Mouse (Mus musculus) lung, postnatal 0 days (tissue): Measurements from ENCODE around the gene Bmp6. TPM values are rescaled to one million over a fixed set of nuclear protein-coding genes. Genes with fewer than 3 reads are reported as not detected.

Source experiments
- ATAC-seq: fragments of 200-750 bp; cut with Nextera tagmentation; 2 replicates; pipeline ENCODE4 v1.8.0; 2017; ENCODE audit warnings: moderate library complexity
- DNase-seq: peaks from one replicate; pipeline ENCODE4 v3.0.0-alpha.2; 2016; ENCODE audit warnings: low spot score
- H3K27ac ChIP-seq: fragments of 300-500 bp; sonication (generic); 2 replicates; pipeline ENCODE4 v1.5.1; 2014; ENCODE audit warnings: antibody characterized with exemption, mild to moderate bottlenecking, low read length, mixed read lengths
- H3K27me3 ChIP-seq: fragments of 300-500 bp; sonication (generic); replicated peaks from 2 replicates; pipeline ENCODE4 v1.6.1; 2014; ENCODE audit warnings: low read length, mixed read lengths; ENCODE audit not compliant: insufficient read depth
- H3K36me3 ChIP-seq: fragments of 300-500 bp; sonication (generic); 2 replicates; pipeline ENCODE4 v1.6.1; 2014; ENCODE audit warnings: low read length, mixed read lengths; ENCODE audit not compliant: insufficient read depth
- H3K4me1 ChIP-seq: fragments of 300-500 bp; sonication (generic); 2 replicates; pipeline ENCODE4 v1.6.1; 2014; ENCODE audit warnings: antibody characterized with exemption, low read depth, low read length, mixed read lengths; ENCODE audit not compliant: insufficient read depth
- H3K4me2 ChIP-seq: fragments of 300-500 bp; sonication (generic); replicated peaks from 2 replicates; pipeline ENCODE4 v1.6.1; 2014; ENCODE audit warnings: low read depth, mild to moderate bottlenecking, low read length, moderate library complexity, mixed read lengths
- H3K4me3 ChIP-seq: fragments of 300-500 bp; sonication (generic); 2 replicates; pipeline ENCODE4 v1.5.1; 2014; ENCODE audit warnings: low read depth, low read length
- H3K9ac ChIP-seq: fragments of 300-500 bp; sonication (generic); replicated peaks from 2 replicates; pipeline ENCODE4 v1.6.1; 2014; ENCODE audit warnings: low read depth, mild to moderate bottlenecking
- H3K9me3 ChIP-seq: fragments of 300-500 bp; sonication (generic); 2 replicates; pipeline ENCODE4 v1.6.1; 2016; ENCODE audit warnings: low read length, mixed read lengths
- CTCF ChIP-seq: IDR thresholded peaks from 2 replicates; pipeline ENCODE4 v1.5.1; 2016; ENCODE audit warnings: antibody characterized with exemption, mild to moderate bottlenecking
- EP300 ChIP-seq: IDR thresholded peaks from 2 replicates; pipeline ENCODE4 v1.6.1; 2016; ENCODE audit warnings: antibody characterized with exemption, mild to moderate bottlenecking, control low read depth
- WGBS: fragments of 180-500 bp; shearing (Covaris S2); extraction: QIAGEN DNeasy Blood & Tissue Kit; methylation state at CpG from one replicate; pipeline ENCODE4 v1.1.7; 2014; 5-methylcytosine and 5-hydroxymethylcytosine counted together
- polyA plus RNA-seq: library from polyadenylated mRNA; unstranded; fragments of >200 nt; fragmentation: Nextera tagmentation; extraction: Ambion mirVana; gene quantifications from 2 replicates; pipeline ENCODE4 v1.2.1, GENCODE M21; 2015

The Bmp6 gene
- polyA plus RNA-seq, 1 experiment from 2014 or later: 3.0 TPM

- Histone ChIP-seq H3K9ac (no peak overlapping the region), H3K27ac (no peak overlapping the region), H3K4me3 (no peak overlapping the region), H3K4me1 (no peaks in the 10 kb centered on the region), H3K27me3 (no peaks in the 10 kb centered on the region), H3K9me3 (no peaks in the 10 kb centered on the region), H3K4me2 (no peak overlapping the region), H3K36me3 (no peaks in the 10 kb centered on the region)
- TF ChIP-seq EP300 (no peak), CTCF (no peak)
- ATAC-seq (no peak), DNase-seq (no peak)
- WGBS: 78% methylated on average over 7 of the region's 7 CpGs
Observed at GRCm38 (mm10) chr13:38363869-38364268, 19.0 kb downstream of the Bmp6 start.

GRCm38 (mm10) chr13:38369624-38370023, 24.7 kb downstream of the Bmp6 start:
- no peaks in the 10 kb centered on the region for H3K27me3 ChIP-seq
- no peak overlapping the region for H3K4me3 ChIP-seq
- H3K4me2 ChIP-seq: no peak overlapping the region
- WGBS: 26% methylated on average over 5 of the region's 5 CpGs
- H3K4me1 ChIP-seq: no peaks in the 10 kb centered on the region
- DNase-seq: peak; percentile 56
- H3K27ac ChIP-seq: no peak overlapping the region
- peak; percentile 19; the same call in 1 of the 2 replicates for ATAC-seq
- no peak for TF ChIP-seq CTCF
- 0 out of 2 replicates have a peak, but pooled peaks have one; percentile 37 for TF ChIP-seq EP300
- no peak overlapping the region for H3K9ac ChIP-seq
- no peaks in the 10 kb centered on the region for H3K9me3 ChIP-seq
- H3K36me3 ChIP-seq: no peaks in the 10 kb centered on the region

GRCm38 (mm10) chr13:38376071-38376470, 31.2 kb downstream of the Bmp6 start:
- Histone ChIP-seq H3K27me3 (no peaks in the 10 kb centered on the region), H3K4me3 (no peak overlapping the region), H3K9me3 (no peaks in the 10 kb centered on the region; the same call in 1 of the 2 replicates), H3K4me1 (no peaks in the 10 kb centered on the region), H3K36me3 (no peaks in the 10 kb centered on the region), H3K9ac (no peak overlapping the region), H3K4me2 (no peak overlapping the region), H3K27ac (no peak overlapping the region)
- TF ChIP-seq CTCF (no peak), EP300 (no peak)
- DNase-seq (no peak), ATAC-seq (no peak)
- WGBS: 38% methylated on average over 6 of the region's 6 CpGs

GRCm38 (mm10) chr13:38377355-38377754, 32.4 kb downstream of the Bmp6 start:
- no peaks in the 10 kb centered on the region; the same call in 1 of the 2 replicates for H3K9me3 ChIP-seq
- no peak overlapping the region for H3K27ac ChIP-seq
- no peak overlapping the region for H3K4me2 ChIP-seq
- WGBS: 80% methylated on average over 9 of the region's 9 CpGs
- H3K27me3 ChIP-seq: no peaks in the 10 kb centered on the region
- H3K4me1 ChIP-seq: no peaks in the 10 kb centered on the region
- no peak overlapping the region for H3K9ac ChIP-seq
- no peak for TF ChIP-seq EP300
- no peak for DNase-seq
- ATAC-seq: no peak
- no peaks in the 10 kb centered on the region for H3K36me3 ChIP-seq
- no peak overlapping the region for H3K4me3 ChIP-seq

GRCm38 (mm10) chr13:38379806-38380205, 34.9 kb downstream of the Bmp6 start:
- H3K27me3 ChIP-seq: no peaks in the 10 kb centered on the region
- no peaks in the 10 kb centered on the region for H3K36me3 ChIP-seq
- H3K4me1 ChIP-seq: no peaks in the 10 kb centered on the region
- WGBS: 88% methylated on average over 5 of the region's 5 CpGs
- ATAC-seq: no peak
- TF ChIP-seq CTCF: no peak
- TF ChIP-seq EP300: no peak
- DNase-seq: no peak
- no peaks in the 10 kb centered on the region; the same call in 1 of the 2 replicates for H3K9me3 ChIP-seq
- no peak overlapping the region for H3K4me3 ChIP-seq
- no peak overlapping the region for H3K4me2 ChIP-seq
- H3K9ac ChIP-seq: no peak overlapping the region
- H3K27ac ChIP-seq: no peak overlapping the region

- H3K27me3 ChIP-seq: no peaks in the 10 kb centered on the region
- no peaks in the 10 kb centered on the region for H3K36me3 ChIP-seq
- TF ChIP-seq CTCF (no peak), EP300 (no peak)
- no peak overlapping the region for H3K4me3 ChIP-seq
- no peak overlapping the region for H3K9ac ChIP-seq
- peak overlapping the region; percentile 57 for H3K27ac ChIP-seq
- WGBS: 61% methylated on average over 3 of the region's 3 CpGs
- no peak overlapping the region for H3K4me2 ChIP-seq
- no peak for DNase-seq
- no peaks in the 10 kb centered on the region for H3K9me3 ChIP-seq
- ATAC-seq: peak; percentile 41
- H3K4me1 ChIP-seq: 0 out of 2 replicates have a peak, but pooled peaks cover 2% of the 10 kb centered on the region
Observed at GRCm38 (mm10) chr13:38386035-38386559, 41.2 kb downstream of the Bmp6 start.
